7 mouse cellular contexts compared by ENCODE assay signal in genomic region chr3:131552349-131553254, GRCm38 (mm10). TPM values are rescaled to one million over a fixed set of nuclear protein-coding genes. Genes with fewer than 3 reads are reported as not detected.
A peak's percentile ranks its signal among the peaks of the same experiment; 100 is the strongest.
DNase-seq lines count a peak whose midpoint lies in the region; ATAC-seq and TF ChIP-seq lines count a peak whose summit lies in the region.

No protein-coding gene starts in this region.

- no peak for TF ChIP-seq EP300 in lung, postnatal 0 days (IDR thresholded peaks at IDR 0.05)

- ATAC-seq in neural tube, embryonic 12.5 days (ENCODE audit: low FRiP score, low read depth): peak; percentile 48; the same call in 1 of the 2 replicates
- no peak; the same call in 1 of the 2 replicates for ATAC-seq in neural tube, embryonic 15.5 days (ENCODE audit: low FRiP score)
- no peak for ATAC-seq in hindbrain, embryonic 14.5 days (ENCODE audit: low FRiP score)
- peak; percentile 44; the same call in 1 of the 2 replicates for ATAC-seq in lung, postnatal 0 days

- H3K9ac ChIP-seq in neural tube, embryonic 12.5 days: no peak overlapping the region
- no peak overlapping the region for H3K9ac ChIP-seq in neural tube, embryonic 15.5 days (replicated peaks)
- no peak overlapping the region for H3K9ac ChIP-seq in hindbrain, embryonic 14.5 days
- H3K9ac ChIP-seq in lung, postnatal 0 days (replicated peaks; ENCODE audit: low read depth): no peak overlapping the region

- H3K4me2 ChIP-seq in neural tube, embryonic 12.5 days (replicated peaks): no peak overlapping the region
- H3K4me2 ChIP-seq in neural tube, embryonic 15.5 days: no peak overlapping the region
- no peak overlapping the region for H3K4me2 ChIP-seq in hindbrain, embryonic 14.5 days (replicated peaks)
- no peak overlapping the region; the same call in 1 of the 2 replicates for H3K4me2 ChIP-seq in lung, postnatal 0 days (replicated peaks; ENCODE audit: low read depth, low read length)

- H3K4me3 ChIP-seq in neural tube, embryonic 12.5 days: no peak overlapping the region
- H3K4me3 ChIP-seq in neural tube, embryonic 15.5 days (replicated peaks): no peak overlapping the region
- no peak overlapping the region for H3K4me3 ChIP-seq in hindbrain, embryonic 14.5 days (replicated peaks; ENCODE audit: low read length)
- no peak overlapping the region for H3K4me3 ChIP-seq in lung, postnatal 0 days (ENCODE audit: low read depth, low read length)

- peak; percentile 85 for TF ChIP-seq CTCF in lung, postnatal 0 days (IDR thresholded peaks at IDR 0.05)

- peak; percentile 86 for DNase-seq in NIH3T3 (ENCODE audit: low read depth)
- peak; percentile 54 to 69 for DNase-seq in cerebellum, postnatal 14 days
- peak; percentile 83 for DNase-seq in hindbrain, embryonic 14.5 days (ENCODE audit: low spot score)
- peak; percentile 72 for DNase-seq in lung, postnatal 0 days (ENCODE audit: low spot score)
- peak; percentile 18 for DNase-seq in skeletal muscle tissue, adult 2 months (ENCODE audit: low read depth, low spot score)

- no peak overlapping the region for H3K27ac ChIP-seq in neural tube, embryonic 12.5 days
- no peak overlapping the region for H3K27ac ChIP-seq in neural tube, embryonic 15.5 days (replicated peaks)
- H3K27ac ChIP-seq in hindbrain, embryonic 14.5 days: no peak overlapping the region
- no peak overlapping the region for H3K27ac ChIP-seq in lung, postnatal 0 days (ENCODE audit: low read length)

- no peaks in the 10 kb centered on the region for H3K9me3 ChIP-seq in neural tube, embryonic 12.5 days
- H3K9me3 ChIP-seq in neural tube, embryonic 15.5 days (replicated peaks): no peaks in the 10 kb centered on the region
- H3K9me3 ChIP-seq in hindbrain, embryonic 14.5 days (ENCODE audit: control insufficient read depth, low read length): no peaks in the 10 kb centered on the region
- H3K9me3 ChIP-seq in lung, postnatal 0 days (ENCODE audit: low read length): no peaks in the 10 kb centered on the region

- H3K27me3 ChIP-seq in neural tube, embryonic 12.5 days (replicated peaks): no peaks in the 10 kb centered on the region
- H3K27me3 ChIP-seq in neural tube, embryonic 15.5 days (replicated peaks): peaks cover 3% of the 10 kb centered on the region; the same call in 1 of the 2 replicates
- no peaks in the 10 kb centered on the region for H3K27me3 ChIP-seq in hindbrain, embryonic 14.5 days (ENCODE audit: control insufficient read depth, insufficient read depth, low read length)
- no peaks in the 10 kb centered on the region for H3K27me3 ChIP-seq in lung, postnatal 0 days (replicated peaks; ENCODE audit: insufficient read depth, low read length)

- no peaks in the 10 kb centered on the region for H3K36me3 ChIP-seq in neural tube, embryonic 12.5 days
- H3K36me3 ChIP-seq in neural tube, embryonic 15.5 days: no peaks in the 10 kb centered on the region
- H3K36me3 ChIP-seq in hindbrain, embryonic 14.5 days (replicated peaks; ENCODE audit: control insufficient read depth, insufficient read depth): no peaks in the 10 kb centered on the region
- H3K36me3 ChIP-seq in lung, postnatal 0 days (ENCODE audit: insufficient read depth, low read length): no peaks in the 10 kb centered on the region

- 43% methylated on average over 9 of the region's 9 CpGs for WGBS in neural tube, embryonic 12.5 days
- WGBS in neural tube, embryonic 15.5 days: 42% methylated on average over 9 of the region's 9 CpGs
- 38% methylated on average over 9 of the region's 9 CpGs for WGBS in hindbrain, embryonic 14.5 days
- 34% methylated on average over 9 of the region's 9 CpGs for WGBS in lung, postnatal 0 days

- H3K4me1 ChIP-seq in neural tube, embryonic 12.5 days: no peaks in the 10 kb centered on the region
- H3K4me1 ChIP-seq in neural tube, embryonic 15.5 days: no peaks in the 10 kb centered on the region
- no peaks in the 10 kb centered on the region for H3K4me1 ChIP-seq in hindbrain, embryonic 14.5 days (replicated peaks; ENCODE audit: control insufficient read depth, insufficient read depth, low read length)
- no peaks in the 10 kb centered on the region for H3K4me1 ChIP-seq in lung, postnatal 0 days (ENCODE audit: insufficient read depth, low read depth, low read length)

RNA-seq across cellular contexts. Expression of gene Papss1, which starts 12.0 kb away (rescaled TPM):
- polyA plus RNA-seq in neural tube, embryonic 12.5 days (2016; fragmentation: Nextera tagmentation; extraction: Ambion mirVana): 89.7 and 97.0 TPM in 2 replicates
- 128 and 135 TPM in 2 replicates for polyA plus RNA-seq in neural tube, embryonic 15.5 days (2015; fragmentation: Nextera tagmentation; extraction: Ambion mirVana)
- 130 and 145 TPM in 2 replicates for polyA plus RNA-seq in hindbrain, embryonic 14.5 days (2014; fragmentation: Nextera tagmentation; extraction: Ambion mirVana)
- 45.9 and 50.4 TPM in 2 replicates for polyA plus RNA-seq in lung, postnatal 0 days (2015; fragmentation: Nextera tagmentation; extraction: Ambion mirVana)

Comparison
In these comparisons a context has a peak if more than half of its experiments do, and no peak if none do; other contexts are left out.
1. ATAC-seq: peak in neural tube, embryonic 12.5 days (single experiment) and lung, postnatal 0 days (single experiment); none in neural tube, embryonic 15.5 days (single experiment) and hindbrain, embryonic 14.5 days (single experiment).
2. DNase-seq: peak in every context shown above with its lines; median percentile 86 in NIH3T3; 83 in hindbrain, embryonic 14.5 days; 72 in lung, postnatal 0 days; 62 in cerebellum, postnatal 14 days; 18 in skeletal muscle tissue, adult 2 months.